Mouse (Mus musculus) frontal cortex, postnatal 14 days (tissue): ENCODE results near the gene Tubb1.

ENCODE experiments used
- DNase-seq, 2 experiments: peaks; one replicate each; pipeline ENCODE4 v3.0.0; 2022; ENCODE audit warnings: low spot score in 2 of 2

Tubb1 gene

GRCm38 (mm10) chr2:174450353-174450752 is at the start of gene Tubb1:
Tubb1 (plus strand) TSS chr2:174450695.
- no peak for DNase-seq

- DNase-seq, result no peak
Measured at GRCm38 (mm10) chr2:174410222-174410621, 40.3 kb upstream of the Tubb1 start.

DNA sequence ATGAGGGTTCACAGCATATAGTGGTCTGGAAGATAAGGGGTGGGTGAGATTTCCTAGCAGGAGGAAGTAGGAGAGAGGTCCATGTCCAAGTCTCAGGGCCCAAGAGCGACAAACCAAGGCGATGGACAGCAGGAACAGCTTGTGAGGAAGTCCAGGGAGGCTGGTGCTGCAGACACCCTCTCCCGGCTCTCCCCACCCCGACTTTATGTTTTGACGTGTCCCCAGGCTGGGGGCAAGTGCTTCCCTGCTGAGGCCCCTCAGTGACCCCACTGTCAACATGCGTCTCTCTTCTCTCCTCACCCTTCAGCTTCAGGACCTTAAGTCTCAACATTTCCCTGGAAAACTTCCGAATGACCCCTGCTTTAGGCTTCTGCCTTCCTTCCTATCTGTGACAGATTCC is 37.4 kb upstream of the Tubb1 start:
- no peak for DNase-seq

DNA sequence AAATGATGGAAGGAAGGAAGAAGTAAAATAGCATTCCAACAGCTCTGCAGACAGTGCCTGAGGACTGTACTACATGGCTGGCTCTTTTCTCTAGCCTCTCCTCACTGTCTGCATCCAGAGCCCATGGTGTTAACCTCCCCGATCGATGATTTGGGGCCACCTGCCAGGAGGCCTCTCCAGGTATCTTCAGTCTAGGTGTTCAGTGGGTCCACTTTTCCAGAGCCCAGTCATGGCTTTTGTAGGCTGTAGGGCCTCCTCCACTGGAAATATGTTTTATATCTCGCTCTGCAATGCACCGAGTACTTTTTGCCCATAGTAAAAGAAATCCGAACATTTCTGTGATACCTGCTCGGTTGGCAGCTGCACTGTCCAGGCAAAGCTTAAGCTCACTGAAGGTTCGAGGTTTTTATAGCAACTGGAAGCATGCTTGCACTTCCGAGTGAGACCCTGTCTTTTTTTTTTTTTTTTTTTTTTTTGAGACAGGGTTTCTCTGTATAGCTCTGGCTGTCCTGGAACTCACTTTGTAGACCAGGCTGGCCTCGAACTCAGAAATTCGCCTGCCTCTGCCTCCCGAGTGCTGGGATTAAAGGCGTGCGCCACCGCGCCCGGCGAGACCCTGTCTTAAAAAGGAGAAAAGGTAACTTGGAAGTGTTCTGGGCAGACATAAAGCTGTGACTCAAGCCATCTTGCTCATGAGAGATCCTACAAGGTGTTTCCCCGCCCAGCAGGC is 35.3 kb upstream of the Tubb1 start:
- DNase-seq, result no peak

DNA sequence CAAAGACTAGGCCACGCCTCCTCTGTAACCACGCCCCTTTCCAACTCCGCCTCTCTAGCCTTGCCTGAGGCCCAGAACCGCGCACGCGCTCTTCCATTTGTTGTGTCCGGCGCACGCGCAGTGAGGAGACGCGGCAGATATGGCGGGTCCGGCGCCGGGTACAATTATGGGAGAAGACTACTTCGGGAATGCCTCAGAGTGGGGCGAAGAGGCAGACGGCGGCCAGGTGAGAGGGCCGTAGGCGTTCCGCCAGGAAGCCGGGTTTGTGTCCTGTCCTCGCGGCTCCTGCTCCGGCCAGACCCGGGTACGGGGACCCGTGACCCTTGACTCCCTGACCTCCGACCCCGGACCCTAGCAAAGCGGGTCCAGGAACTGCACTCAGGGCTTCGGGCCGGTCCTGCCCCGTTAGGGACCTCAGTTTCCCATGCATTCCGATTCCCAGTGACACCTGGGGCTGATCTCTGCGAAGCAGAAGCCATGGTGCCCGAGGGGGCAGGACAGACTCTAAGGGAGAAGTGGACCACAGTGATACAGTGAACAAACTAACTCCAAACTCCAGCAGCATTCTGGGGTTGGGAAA is 34.7 kb upstream of the Tubb1 start, which contains the start of gene Nelfcd:
Gene Nelfcd, plus strand, starts transcription at position 74 of the 580 bp plus-strand sequence.
- peak; percentile 87 for DNase-seq

- DNase-seq, result no peak
Measured at GRCm38 (mm10) chr2:174421107-174421506, 29.4 kb upstream of the Tubb1 start.

- no peak for DNase-seq
Measured at GRCm38 (mm10) chr2:174424301-174425085, 26.0 kb upstream of the Tubb1 start.

DNA sequence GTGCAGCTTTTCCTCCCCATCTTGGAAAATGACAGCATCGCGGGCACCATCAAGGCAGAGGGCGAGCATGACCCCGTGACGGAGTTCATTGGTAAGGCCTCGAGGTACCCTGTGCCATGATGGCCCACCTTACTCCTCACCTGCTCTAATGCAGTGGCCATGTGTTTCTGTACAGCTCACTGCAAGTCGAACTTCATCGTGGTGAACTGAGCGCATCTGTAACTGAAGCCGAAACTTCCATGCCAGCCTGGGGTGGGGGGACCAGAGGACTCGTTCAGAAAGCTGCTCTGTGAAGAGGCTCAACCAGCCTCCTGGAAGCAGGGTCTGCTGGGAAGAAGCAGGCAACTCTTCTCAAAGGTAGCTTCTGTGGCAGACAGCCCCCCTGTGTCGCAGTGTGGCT is 23.6 kb upstream of the Tubb1 start:
- DNase-seq, result no peak

- DNase-seq, result no peak
Measured at GRCm38 (mm10) chr2:174428076-174428835, 22.2 kb upstream of the Tubb1 start.

DNA sequence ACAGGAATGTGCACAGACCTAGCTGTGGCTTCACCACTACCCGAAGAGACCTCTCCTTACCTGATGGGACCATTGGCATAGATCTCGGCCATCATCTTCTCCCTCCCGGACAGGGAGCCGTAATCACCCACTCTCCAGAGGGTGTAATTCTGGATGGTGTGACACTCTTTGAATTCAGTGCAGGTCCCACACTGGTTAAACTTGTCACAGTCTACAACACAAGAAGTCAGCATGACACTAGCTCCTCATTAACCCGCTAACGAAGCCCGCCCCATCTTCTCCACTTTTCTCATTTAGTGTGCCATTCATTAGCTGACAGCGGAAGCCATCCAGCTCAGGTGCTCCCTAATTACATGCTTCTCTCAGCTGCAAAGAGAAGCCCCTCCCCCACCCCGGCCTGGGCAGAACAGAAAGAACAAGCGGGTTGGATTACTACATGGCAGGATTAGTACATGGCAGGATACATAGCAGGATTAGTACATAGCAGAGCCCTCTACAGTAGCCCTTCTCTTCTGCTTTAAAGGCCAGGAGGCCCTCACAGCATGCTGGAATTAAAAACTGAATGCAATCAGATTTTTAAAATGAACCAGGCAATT is 21.4 kb upstream of the Tubb1 start:
- no peak for DNase-seq

- no peak for DNase-seq
Measured at GRCm38 (mm10) chr2:174434943-174435342, 15.6 kb upstream of the Tubb1 start.

GRCm38 (mm10) chr2:174436076-174436701 is 14.3 kb upstream of the Tubb1 start:
- DNase-seq, result no peak

DNA sequence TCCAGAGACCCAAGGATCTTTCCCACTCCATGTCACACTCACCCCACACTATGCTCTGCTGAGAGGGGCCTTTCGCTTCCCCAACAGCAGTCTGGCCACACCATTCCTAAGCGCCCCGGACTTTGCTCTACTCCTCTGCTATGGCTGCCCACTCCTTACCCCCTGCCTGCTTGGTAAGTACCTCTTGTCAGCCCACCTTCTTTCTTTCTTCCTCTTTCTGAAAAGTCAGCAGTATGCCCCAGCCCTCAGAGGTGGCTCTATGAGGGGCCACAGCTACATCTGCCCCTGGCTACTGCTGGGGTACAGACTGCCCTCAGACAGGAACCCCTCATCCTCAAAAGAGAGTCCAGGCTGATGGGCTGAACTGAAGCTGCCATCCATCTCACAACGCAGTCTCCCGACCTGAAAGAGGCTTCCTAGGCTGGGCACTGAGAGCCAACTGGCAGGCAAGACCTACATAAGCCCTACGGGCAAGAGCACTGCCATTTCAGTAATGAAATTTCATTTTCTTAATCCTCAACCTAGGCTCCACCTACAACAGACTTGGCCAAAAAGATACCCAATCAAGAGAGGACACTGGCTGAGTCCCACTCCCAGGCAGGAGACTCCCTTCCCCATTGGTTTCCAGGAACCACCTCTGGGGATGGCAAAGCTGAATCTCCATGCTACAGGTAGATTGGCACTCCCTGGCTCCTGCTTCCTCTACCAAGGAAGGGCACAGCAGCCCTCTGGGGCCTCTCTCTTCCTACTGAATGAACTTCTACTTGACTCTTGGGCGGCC is 13.4 kb upstream of the Tubb1 start:
- DNase-seq, result no peak

GRCm38 (mm10) chr2:174437697-174437982 is 12.9 kb upstream of the Tubb1 start:
- DNase-seq, result no peak

DNA sequence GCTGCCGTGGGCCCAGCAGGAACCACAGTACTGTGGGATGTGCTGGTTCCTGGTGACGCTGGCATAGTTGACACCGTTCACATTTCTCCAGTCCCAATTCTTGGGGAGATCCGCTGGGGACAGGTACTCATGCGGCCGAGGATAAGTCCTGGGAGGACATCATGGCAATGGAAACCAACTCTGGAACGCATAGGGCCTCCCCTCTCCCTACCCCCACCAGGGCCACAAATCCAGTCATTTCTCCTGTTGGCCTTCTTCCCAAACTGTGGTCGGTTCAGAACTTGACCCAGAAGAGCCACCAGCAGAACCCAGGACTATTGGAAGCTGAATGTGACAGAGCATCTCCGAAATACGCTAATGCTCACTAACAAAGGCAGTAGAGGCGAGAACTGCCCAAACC is 12.3 kb upstream of the Tubb1 start:
- DNase-seq, result no peak

- no peak for DNase-seq
Measured at GRCm38 (mm10) chr2:174438737-174439449, 11.6 kb upstream of the Tubb1 start, which contains the start of gene Ctsz. Ctsz (minus strand) TSS chr2:174439039.

DNA sequence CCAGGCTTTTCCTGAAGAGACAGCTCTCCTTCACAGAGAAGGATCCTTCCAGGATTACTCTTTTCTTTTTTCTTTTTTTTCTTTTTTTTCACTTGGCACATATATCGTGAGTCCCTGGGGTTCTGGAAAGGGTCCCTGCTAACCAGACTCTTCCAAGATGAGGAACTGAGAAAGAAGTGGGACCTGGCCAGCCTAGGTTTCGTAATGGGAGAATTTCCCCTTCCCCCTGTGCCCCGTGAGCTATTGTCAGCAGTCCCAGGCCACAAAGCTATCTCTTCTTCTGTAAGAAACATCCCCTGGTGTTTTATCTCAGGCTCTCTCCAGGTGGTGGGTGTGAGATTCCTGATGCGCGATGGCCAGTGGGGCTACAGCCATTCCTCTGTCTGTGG is 11.1 kb upstream of the Tubb1 start:
- DNase-seq, result no peak

- no peak for DNase-seq
Measured at GRCm38 (mm10) chr2:174439961-174440360, 10.5 kb upstream of the Tubb1 start.

GRCm38 (mm10) chr2:174441898-174442297 is 8.6 kb upstream of the Tubb1 start:
- DNase-seq, result no peak

DNA sequence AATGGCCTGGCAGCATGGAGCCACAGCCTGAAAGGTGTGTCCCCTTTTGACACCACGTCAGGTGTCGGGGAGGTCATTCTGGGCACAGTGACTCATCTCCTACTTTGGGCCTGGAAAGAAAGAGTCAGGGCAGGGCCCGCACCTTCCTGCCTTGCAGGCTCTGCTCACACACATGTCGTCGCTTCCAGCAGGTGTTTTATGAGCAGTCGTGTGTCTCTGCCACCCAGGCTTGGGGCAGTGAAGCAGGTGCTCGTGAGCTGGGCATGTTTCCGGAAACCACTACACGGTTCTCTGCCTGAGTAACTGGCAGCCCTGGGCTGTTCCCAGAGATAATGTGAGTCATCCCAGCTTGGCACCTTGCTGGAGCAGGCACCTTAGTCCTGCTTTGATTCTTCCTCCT is 8.0 kb upstream of the Tubb1 start:
- DNase-seq, result no peak
